Mouse (Mus musculus) heart, adult 2 months (tissue): ENCODE measurements around the gene Dctn3.
A peak's percentile ranks its signal among the peaks of the same experiment; 100 is the strongest.

Experiments
- CTCF ChIP-seq: fragments of 200-600 bp; IDR thresholded peaks from 2 replicates; pipeline ENCODE4 v1.8.1; 2022; ENCODE audit warnings: antibody characterized with exemption, mild to moderate bottlenecking, moderate library complexity
- EP300 ChIP-seq: fragments of 200-500 bp; IDR thresholded peaks from 2 replicates; pipeline ENCODE4 v1.6.1; 2011; ENCODE audit warnings: low read depth, low read length, control low read depth; ENCODE audit not compliant: insufficient read depth

DNA sequence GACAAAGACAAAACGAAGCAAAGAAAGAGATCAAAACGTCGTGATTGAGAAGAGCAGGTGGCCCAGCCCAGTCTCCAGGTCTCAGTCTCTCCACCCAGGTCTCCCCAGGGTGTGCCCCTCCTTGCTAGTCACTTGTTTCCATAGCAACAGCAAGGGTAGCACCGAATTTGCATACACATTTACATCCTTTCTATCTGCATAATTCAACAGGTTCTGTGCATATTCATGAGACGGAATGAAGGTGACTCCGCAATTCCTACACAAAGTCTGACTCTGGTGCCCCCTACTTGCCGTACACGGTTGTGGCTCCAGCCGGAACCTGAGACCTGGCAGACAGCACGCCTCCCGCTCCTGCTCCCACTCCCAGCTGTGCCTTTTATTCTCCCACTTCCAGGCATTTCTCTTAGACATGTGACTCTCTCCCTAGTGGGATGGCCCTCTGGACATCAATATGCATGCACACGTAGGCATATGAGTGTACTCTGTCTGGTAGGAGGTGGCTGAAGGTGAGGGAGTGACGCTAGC is 15.9 kb downstream of the Dctn3 start:
- TF ChIP-seq EP300: no peak
- peak; percentile 80 for TF ChIP-seq CTCF
